Mouse (Mus musculus) left cerebral cortex, postnatal 25 days (tissue): ENCODE measurements around the gene Slc23a2. TPM values are rescaled to one million over a fixed set of nuclear protein-coding genes. Genes with fewer than 3 reads are reported as not detected.
A peak's percentile ranks its signal among the peaks of the same experiment; 100 is the strongest.

Experiments used
- DNase-seq, 2 experiments: peaks; one replicate each; pipeline ENCODE4 v3.0.0; 2022; ENCODE audit warnings: low spot score in 2 of 2, mixed read lengths in 1 of 2
- intact Hi-C: fragments of 180-260 bp; cut with DNase I; formaldehyde crosslinking; loops from one replicate; pipeline ENCODE4 v1.15.1; 2025
- total RNA-seq, 2 experiments: library from RNA; stranded (reverse); gene quantifications; 2 replicates each; pipeline ENCODE4 v1.2.3; 2021

The Slc23a2 gene
- total RNA-seq, 2 experiments from 2014 or later: 134 to 144 TPM

DNA sequence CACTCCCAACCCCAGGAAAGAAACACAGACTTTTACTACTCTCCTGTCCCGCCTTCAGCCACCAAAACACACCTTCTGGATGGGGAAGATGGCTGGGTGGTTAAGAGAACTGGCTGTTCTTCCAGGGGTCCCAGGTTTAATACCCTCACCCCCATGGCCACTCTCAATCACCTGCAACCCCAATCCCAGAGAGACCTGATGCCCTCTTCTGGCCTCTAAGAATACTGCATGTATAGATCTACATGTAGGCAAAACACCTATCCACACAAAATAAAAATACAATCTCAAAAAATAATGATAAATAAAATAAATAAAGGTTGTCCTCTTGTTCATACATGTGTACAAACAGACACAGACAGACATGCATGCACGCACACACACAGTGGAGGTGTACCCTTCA is 5.8 kb downstream of the Slc23a2 start:
- intact Hi-C loops: no loop called here
- DNase-seq: no peak

DNA sequence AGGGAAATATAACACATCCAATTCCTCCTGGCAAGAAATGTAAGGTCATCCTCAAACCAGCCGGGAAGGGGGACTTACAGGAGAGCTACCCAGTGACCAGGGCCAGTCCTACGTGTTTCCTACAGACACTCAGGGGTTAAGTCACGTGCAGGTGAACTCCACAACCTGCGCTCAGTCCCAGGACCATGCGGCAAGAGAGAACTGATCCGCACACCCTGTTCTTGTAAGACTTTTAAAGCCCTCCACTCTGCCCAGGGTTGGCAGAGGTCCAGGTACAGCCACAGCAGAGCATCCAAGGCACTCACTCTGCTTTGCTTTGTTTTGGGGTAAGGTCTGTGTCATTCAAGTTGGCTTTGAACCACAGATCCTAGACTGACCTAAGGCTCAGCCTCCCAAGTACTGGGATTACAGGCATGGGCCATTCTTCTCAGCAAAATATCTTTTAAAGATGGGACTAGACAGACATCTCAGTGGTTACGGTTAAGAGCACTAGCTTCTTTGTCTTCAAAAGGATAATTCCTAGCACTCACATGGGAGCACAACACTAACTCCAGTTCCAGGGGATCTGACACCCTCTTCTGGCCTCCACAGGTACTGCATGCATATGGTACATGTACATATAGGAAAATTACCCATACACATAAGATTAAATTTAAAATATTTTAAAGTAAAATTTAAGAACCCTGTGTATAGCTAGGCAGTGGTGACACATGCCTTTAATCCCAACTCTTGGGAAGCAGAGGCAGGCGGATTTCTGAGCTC is 8.9 kb downstream of the Slc23a2 start:
- intact Hi-C loops: no loop called here
- DNase-seq: peak in 1 of 2 experiments; percentile 66

DNA sequence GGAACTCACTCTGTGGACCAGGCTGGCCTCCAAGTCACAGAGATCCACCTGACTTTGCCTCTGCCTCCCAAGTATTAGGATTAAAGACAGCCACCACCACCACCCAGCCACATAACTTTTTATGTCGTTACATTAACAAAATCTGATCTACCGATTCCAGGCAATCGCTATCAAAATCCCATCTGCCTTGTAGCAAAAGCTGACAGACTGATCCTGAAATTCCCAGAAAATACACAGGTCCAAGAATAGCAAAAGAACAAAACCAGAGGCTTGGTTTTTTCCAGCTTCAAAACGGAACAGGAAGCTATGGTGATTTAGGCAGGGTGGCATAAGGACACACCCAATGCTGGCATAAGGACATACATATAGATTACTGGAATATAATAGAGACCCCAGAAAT is 10.2 kb downstream of the Slc23a2 start:
- intact Hi-C loops: no loop called here
- peak in 1 of 2 experiments; percentile 64 for DNase-seq

DNA sequence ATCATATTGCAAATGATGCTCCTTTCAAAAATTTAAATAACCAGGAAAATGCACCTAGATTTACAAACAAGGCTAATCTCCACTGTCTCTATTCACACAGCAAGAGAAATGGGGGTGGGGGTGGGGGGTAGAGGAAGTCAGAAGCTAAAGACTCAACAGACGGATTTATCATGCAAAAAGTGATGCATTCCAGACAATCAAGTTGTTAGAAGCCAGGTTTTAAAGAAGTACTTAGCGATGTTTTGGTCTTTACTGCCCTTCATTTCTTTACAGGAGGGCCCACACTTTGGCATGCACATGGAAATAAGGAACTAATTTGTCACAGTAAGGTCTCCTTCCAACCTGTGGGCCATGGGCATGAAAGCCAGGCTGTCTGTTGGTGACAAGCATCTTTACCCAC is 11.5 kb downstream of the Slc23a2 start:
- no peak for DNase-seq

DNA sequence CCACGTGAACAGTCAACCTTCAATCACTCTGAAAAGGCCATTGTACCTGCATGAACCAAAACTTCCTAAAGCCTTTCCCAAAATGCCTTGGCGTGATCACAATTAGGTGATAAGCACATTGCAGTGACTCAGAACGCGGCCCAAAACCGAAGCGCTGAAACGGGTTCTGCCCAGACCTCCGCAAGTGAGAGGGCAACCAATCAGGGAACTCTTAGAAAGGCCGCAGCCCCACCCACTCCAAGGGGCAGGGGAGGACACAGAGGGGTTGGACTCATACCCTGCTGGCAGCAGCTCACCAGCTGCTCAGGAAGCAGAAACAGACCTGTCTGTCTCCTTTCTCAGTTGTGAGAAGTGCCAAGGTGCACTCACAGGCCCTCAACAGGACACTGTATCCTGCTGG is 13.6 kb downstream of the Slc23a2 start:
- DNase-seq: no peak
- intact Hi-C loops: no loop called here

More for the DNA sequence above, 11.5 kb downstream of the Slc23a2 start:
- intact Hi-C loops: no loop called here

DNA sequence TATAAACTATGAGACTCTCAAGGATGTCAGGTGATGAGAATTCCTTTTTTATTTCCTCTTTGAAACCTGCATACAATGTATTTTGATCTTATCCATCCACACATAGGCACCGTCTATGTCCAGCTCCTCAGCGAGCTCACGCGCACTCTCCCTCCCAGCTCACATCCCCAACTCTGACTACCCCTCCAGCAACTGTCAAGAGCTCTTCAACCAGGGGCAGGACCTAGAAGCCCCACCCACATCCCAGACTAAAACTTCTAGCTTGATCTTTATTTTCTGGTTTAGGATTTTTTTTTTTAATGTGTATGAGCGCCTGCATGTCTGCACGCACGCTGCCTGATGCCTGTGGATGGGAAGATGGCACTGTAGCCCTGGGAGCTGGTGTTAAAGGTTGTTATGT is 14.9 kb downstream of the Slc23a2 start:
- intact Hi-C loops: no loop called here

DNA sequence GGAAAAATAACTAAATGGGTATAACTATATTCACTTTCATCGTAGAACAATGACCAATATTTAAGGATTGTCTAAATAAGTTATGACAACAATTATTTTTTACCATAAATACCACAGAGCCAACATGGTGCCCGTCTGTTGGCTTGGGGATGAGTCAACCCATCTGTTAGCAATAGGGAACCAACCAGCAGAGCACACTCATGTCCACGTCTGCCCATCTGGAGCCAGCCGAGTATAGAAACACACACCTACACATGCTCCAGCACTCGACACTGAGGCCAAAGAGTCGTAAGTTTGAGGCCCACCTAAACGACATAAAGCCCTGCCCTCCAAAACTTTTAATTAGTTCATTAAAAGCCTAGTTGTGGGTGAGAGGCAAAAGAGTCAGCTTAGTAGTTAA is 15.7 kb downstream of the Slc23a2 start:
- peak in 1 of 2 experiments; percentile 58 for DNase-seq
- intact Hi-C loops: no loop called here

More for the DNA sequence above, 14.9 kb downstream of the Slc23a2 start:
- no peak for DNase-seq

DNA sequence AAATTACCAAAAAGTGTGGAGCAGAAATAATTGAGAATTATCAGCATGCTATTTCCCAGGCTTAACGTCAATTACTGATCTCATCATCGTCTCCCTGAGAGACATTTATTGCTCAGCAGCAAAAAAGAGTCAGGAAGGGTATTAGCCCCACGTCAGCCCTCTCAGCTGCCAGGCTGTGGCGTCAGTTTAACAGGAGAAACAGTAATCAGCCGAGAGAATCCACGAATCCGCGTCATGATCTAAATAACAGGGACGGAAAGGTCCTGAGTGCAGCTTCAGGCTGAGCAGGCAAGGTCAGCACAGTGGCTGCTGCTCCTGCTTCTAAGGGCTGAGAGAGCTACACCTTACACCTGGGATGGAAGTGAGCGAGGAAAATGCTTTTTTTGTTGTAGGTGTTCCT is 17.0 kb downstream of the Slc23a2 start:
- no peak for DNase-seq
- intact Hi-C loops: no loop called here

DNA sequence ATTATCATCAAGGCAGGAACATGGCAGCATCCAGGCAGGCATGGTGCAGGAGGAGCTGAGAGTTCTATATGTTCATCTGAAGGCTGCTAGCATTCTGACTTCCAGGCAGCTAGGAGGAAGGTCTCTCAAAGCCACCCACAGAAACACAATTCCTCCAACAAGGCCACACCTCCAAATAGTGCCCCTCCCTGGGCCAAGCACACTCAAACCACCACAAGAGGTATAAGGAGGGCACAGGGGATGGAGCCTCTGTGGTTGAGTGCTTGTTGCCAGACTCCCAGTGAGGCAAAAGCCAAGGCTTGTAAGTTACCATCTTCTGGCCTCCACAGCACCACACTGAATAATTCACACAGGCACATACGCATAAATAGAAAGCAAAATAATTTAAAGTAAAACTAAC is 18.6 kb downstream of the Slc23a2 start:
- intact Hi-C loops: no loop called here
- DNase-seq: no peak

DNA sequence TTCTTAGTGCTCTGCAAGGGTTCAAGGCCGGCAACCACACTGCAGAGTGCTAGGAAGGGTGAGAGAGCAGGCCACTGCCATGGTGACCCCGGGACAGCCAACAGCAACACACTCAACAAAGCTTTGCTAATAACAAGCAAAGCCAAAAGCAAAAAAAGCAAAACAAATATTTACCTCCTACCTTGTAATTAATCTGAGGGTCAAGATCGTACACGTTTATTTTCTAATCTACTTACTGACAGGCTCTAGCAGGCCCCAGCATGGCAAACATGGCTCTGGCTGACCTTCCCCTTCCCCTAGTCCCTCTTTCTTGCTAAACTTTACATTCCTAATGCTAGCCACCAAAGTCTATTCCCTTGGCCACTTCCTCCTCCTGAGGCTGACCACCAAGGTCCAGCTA is 21.8 kb downstream of the Slc23a2 start:
- intact Hi-C loops: no loop called here
- no peak for DNase-seq

DNA sequence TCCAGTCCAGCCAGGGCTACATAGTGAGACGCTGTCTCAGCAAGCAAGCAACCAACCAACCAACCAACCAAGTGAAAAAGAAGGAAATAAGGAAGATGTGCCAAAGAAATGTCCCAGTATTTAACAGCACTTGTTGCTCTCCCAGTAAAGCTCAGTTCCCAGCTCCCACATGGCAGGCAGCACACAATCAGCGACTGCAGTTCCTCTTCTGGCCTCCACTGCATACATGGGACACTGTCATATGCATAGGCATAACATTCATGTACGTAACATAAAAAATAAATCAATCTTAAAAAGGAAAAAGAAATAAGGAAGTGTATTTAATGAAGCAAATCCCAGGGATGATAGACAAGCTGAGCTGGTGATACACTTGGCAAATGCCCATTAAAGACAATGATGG is 23.9 kb downstream of the Slc23a2 start:
- no peak for DNase-seq
- intact Hi-C loops: no loop called here

DNA sequence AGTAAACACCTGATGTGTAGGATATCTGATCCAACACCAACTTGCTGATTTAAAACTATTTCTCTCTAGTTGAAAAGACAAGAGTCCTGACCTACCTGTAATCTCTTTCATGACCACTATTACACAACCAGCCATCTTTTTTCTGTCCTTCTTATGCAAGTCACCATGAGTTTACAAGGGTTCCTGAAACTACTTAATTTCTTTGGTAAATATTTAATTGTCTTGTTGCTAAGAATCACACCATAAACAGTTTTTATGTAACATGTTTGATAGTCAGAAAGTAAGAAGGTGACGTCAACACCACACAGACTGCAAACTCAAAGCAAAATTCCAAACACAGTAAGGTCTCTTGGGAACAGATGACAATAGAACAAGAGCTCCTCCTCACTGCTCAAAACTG is 26.3 kb downstream of the Slc23a2 start:
- no peak for DNase-seq
- intact Hi-C loops: no loop called here

DNA sequence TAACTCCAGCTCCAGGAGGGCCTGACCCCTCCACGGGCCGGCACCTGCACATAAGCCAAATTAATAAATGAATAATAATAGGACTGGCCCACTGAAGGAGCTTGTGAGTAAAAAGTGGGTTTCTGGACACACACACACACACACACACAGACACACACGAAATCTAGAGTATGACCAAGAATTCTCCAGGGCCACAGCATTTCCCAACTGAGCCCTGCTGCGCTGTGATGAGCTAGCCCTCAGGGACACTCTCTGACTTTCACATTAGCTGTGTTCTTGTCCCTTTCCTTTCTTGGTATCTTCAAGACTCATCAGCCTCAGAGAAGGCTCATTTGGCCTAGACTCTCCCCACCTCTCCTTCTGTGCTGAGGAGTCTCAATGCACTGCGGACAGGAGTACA is 29.0 kb downstream of the Slc23a2 start:
- intact Hi-C loops: no loop called here

DNA sequence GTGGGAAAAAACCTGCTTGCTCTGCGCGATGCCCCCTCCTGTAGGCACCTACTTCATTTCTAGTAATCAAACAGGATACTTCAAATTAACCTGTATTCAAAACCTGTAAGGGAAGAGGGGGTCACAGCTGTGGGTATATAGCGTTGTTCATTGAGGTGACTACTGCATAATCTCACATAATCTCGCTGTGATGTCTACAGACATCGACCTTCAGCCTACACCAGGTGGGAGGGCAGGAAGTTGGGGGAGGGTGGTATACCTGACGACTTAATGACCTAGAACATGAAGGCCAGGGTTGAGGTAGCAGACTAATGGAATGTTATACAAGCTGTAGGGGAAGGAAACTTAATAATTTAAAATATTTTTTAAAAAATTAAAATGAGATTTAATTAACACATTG is 29.6 kb downstream of the Slc23a2 start:
- no peak for DNase-seq
- intact Hi-C loops: no loop called here

More for the DNA sequence above, 29.0 kb downstream of the Slc23a2 start:
- DNase-seq: no peak

DNA sequence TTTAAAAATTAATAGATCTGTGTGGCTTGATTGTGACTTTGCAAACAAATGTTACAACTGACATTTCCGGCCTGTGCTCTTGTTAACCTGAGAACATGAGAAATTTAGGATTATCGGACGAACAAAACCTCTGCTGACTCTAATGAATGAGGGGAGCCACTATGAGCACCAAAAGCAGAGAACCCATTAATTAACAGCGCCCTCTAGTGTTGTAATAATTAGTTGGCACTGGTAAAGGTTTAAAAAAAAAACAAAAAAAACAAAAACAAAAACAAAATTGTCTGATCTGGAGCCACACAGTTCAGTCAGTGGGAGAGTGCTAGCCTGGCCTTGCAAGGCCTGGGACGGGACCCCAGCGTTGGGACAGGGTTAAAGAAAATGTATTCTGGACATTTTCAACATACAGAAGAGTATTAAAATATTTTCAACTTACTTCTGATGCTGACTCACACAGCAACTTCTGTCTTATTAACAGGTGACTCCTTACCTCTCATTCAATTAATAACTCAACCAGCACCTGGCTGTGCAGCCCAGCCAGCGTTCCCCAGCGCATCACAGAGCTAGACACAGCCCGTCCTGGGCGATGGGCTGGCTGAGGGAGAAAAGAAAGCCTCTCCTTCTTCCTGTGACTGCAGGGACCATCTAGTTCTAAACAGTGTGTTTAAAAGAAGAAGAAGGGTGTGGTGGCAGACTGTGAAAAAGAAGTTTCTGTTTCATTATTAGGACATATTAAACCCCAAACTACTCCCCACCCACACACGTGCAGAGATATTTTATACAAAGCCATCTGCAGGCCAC is 30.7 kb downstream of the Slc23a2 start:
- intact Hi-C loops: loop anchor here (1.0 kb wide), 1 partner anchor 132 kb away; no protein-coding TSS in a partner anchor
- DNase-seq: no peak

DNA sequence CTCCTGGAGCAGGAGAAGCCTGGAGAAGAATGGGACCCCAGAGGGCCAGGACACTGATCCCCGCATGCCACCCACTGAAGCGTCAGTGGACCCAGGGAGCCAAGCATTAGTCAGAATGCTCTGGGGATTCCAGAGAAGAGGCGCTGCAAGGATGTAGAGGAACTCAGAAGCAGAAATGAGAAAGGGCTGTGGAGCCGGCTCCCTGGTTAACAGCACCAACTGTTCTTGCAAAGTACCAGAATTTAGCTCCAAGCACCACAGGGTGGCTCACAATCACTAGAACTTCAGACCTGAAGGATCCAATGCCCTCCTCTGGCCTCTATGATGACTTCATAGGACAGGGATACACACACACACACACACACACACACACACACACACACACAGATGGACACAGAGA is 32.6 kb downstream of the Slc23a2 start:
- intact Hi-C loops: no loop called here
- no peak for DNase-seq

DNA sequence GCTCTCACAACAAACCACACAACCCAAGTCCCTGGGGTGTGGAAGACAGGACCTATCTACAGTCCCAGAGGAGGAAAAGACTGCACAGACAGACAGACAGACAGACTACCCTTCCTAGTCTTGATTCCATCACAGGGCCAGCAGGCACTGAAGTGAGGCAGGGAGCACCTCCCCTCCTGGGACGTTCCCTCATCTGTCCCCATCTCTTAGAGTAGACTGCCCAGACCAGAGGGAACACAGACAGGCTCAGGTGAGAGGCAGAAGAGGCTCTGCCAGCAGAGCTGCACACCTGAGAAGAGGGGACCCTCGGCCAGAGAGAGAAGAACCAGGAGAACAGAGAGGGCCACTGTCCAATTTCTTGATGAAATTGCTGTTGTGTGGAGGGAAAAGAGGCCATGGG is 33.0 kb downstream of the Slc23a2 start:
- intact Hi-C loops: no loop called here
- no peak for DNase-seq

DNA sequence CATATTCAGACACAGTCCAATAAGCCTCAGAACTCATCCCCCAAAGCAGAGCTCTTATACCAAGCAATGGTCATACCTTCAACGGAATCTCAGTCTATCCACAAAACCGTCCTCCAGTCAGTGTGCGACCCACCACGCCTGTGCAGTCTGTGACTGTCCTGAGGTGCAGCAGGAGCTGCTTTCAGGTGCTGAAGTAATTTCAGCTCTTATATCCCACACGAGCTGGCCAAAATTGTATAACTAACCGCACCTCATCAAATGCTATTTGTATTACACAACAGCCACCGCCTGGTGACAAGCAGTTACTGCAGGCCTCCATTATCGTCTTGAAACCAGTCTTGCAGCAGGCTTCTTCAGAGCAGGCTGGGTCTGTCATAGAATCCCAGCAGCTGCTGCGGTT is 33.6 kb downstream of the Slc23a2 start:
- intact Hi-C loops: no loop called here
- peak; percentile 80 to 92 for DNase-seq

DNA sequence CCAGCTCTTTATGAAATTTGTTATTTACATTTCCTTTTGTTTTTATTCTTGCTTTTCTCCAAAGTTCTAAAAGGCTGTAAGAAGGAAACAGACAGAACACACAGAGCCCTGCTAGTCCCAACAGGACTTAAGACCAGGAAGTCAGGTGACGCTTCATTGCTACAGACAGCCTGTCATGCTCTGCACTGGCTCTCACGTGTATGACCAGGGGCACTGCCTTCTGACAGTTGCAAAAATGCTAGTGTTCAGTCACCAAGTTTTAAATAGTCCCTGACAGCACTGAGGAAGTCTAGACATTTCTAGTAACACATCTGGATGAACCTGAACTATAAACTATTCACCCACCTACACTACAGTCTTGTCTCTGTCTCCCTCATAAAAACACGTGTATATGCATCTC is 34.2 kb downstream of the Slc23a2 start:
- no peak for DNase-seq
- intact Hi-C loops: no loop called here

DNA sequence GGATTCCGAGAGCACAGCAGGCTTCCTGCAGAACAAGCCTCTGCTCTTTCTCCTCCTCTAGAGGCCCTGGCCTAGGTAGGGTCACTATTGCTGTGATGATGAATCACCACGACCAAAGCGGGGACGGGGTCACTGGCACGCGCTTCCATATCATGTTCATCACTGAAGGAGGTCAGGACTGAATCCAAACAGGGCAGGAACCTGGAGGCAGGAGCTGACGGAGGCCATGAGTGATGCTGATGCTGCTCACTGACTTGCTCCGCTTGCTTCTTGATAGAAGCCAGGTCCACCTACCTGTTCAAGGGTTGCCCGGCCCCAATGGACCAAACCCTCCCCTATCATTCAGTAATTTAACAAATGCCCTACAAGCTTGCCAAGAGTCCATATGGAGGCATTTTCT is 35.9 kb downstream of the Slc23a2 start:
- intact Hi-C loops: no loop called here
- no peak for DNase-seq

DNA sequence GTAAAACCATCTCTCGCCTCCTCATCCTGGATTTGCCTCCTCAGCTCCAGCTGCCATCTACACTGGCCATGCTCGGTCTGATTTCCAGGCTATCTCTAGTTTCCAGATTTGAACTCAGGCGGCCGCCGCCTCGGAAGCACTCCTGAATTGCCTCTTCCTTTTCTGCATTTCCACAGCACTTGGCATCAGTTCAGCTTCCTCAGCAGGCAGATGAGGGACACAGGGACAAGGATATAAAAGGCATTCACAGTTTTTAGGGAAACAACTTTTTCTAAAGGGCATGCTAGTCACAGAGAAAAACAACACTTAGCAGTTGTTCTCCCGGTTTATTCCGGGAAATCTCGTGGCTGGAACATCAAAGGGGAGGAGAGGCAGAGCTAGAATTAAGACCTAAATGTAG is 37.3 kb downstream of the Slc23a2 start:
- intact Hi-C loops: no loop called here
- peak; percentile 64 to 92 for DNase-seq
